Mouse (Mus musculus) ES-E14 (cell line): ENCODE results near the gene AI413582. TPM values are rescaled to one million over a fixed set of nuclear protein-coding genes. Genes with fewer than 3 reads are reported as not detected.
A peak's percentile ranks its signal among the peaks of the same experiment; 100 is the strongest.

Experiments used
- DNase-seq: peaks from one replicate; pipeline ENCODE4 v3.0.0-alpha.2; 2013; ENCODE audit warnings: low read depth, low spot score
- H3K27ac ChIP-seq: 2 replicates; pipeline ENCODE4 v1.5.1; 2012; ENCODE audit warnings: low read depth, mild to moderate bottlenecking, low read length, moderate library complexity, mixed read lengths; ENCODE audit not compliant: poor library complexity, insufficient read depth, severe bottlenecking
- H3K36me3 ChIP-seq: 2 replicates; pipeline ENCODE4 v1.6.1; 2012; ENCODE audit warnings: mild to moderate bottlenecking, low read length, moderate library complexity, mixed read lengths; ENCODE audit not compliant: control insufficient read depth, poor library complexity, insufficient read depth, severe bottlenecking
- H3K4me1 ChIP-seq, 2 experiments: fragments of 150-350 bp in 1 of 2; sonication (generic) in 1 of 2; 2 replicates each; pipeline ENCODE4 v1.6.1; 2012; ENCODE audit warnings: low read length in 2 of 2, mild to moderate bottlenecking in 1 of 2, mixed read lengths in 1 of 2; ENCODE audit not compliant: control insufficient read depth in 2 of 2, insufficient read depth in 2 of 2, poor library complexity in 1 of 2
- H3K4me3 ChIP-seq, 2 experiments: fragments of 150-350 bp in 1 of 2; sonication (generic) in 1 of 2; 2 replicates each; pipeline ENCODE4 v1.5.1; 2012; ENCODE audit warnings: low read length in 2 of 2, low read depth in 1 of 2, mild to moderate bottlenecking in 1 of 2, mixed read lengths in 1 of 2; ENCODE audit not compliant: insufficient read depth in 1 of 2, poor library complexity in 1 of 2, severe bottlenecking in 1 of 2
- H3K9ac ChIP-seq: 2 replicates; pipeline ENCODE4 v1.6.1; 2012; ENCODE audit warnings: low read depth, mild to moderate bottlenecking, low read length, mixed read lengths; ENCODE audit not compliant: poor library complexity, insufficient read depth, severe bottlenecking
- H3K9me3 ChIP-seq: fragments of 150-350 bp; sonication (generic); 2 replicates; pipeline ENCODE4 v1.6.1; 2012; ENCODE audit warnings: low read depth, mild to moderate bottlenecking, low read length; ENCODE audit not compliant: control insufficient read depth, insufficient read depth
- CHD2 ChIP-seq: IDR thresholded peaks from 2 replicates; pipeline ENCODE4 v1.6.1; 2014; ENCODE audit warnings: mild to moderate bottlenecking, low read depth, low read length, inconsistent platforms
- HCFC1 ChIP-seq: IDR thresholded peaks from 2 replicates; pipeline ENCODE4 v1.6.1; 2012; ENCODE audit warnings: low read length, inconsistent platforms, borderline replicate concordance; ENCODE audit not compliant: insufficient read depth
- MAFK ChIP-seq: IDR thresholded peaks from 2 replicates; pipeline ENCODE4 v1.6.1; 2014; ENCODE audit warnings: mild to moderate bottlenecking, low read depth, low read length, inconsistent platforms; ENCODE audit not compliant: insufficient read depth
- ZC3H11A ChIP-seq: IDR thresholded peaks from 2 replicates; pipeline ENCODE4 v1.6.1; 2012; ENCODE audit warnings: low read depth, mild to moderate bottlenecking, inconsistent platforms, low read length, borderline replicate concordance
- ZNF384 ChIP-seq: IDR thresholded peaks from 2 replicates; pipeline ENCODE4 v1.6.1; 2012; ENCODE audit warnings: low read depth, low read length, inconsistent platforms
- in situ Hi-C, 2 experiments: fragments of 600-800 bp; cut with MboI; formaldehyde crosslinking; loops; one replicate each; pipeline ENCODE4 v1.15.1; 2025; ENCODE audit warnings: low sequenced_read_pairs in 2 of 2, inconsistent platforms in 1 of 2; ENCODE audit not compliant: unreplicated experiment in 2 of 2
- total RNA-seq: library from RNA; depleted of rRNA; stranded (reverse); fragments of 300-350 nt; gene quantifications from 2 replicates; pipeline ENCODE4 v1.2.3, GENCODE M21; 2012

Gene AI413582
- total RNA-seq, 1 experiment, result 9.2 TPM

- Histone ChIP-seq H3K9ac (no peak overlapping the region), H3K4me3 (no peak overlapping the region), H3K9me3 (no peaks in the 10 kb centered on the region), H3K27ac (no peak overlapping the region), H3K36me3 (no peaks in the 10 kb centered on the region), H3K4me1 (peaks cover 0 to 14% of the 10 kb centered on the region in 2 experiments; a peak in 1 of 4 replicates)
- in situ Hi-C loops, result no loop called here
- TF ChIP-seq ZC3H11A, result no peak
- TF ChIP-seq HCFC1, result no peak
- no peak for TF ChIP-seq ZNF384
- no peak for TF ChIP-seq MAFK
- TF ChIP-seq CHD2, result no peak
- DNase-seq, result no peak
These were observed 23.6 kb downstream of the AI413582 start for GRCm38 (mm10) chr17:27541984-27542383.

DNA sequence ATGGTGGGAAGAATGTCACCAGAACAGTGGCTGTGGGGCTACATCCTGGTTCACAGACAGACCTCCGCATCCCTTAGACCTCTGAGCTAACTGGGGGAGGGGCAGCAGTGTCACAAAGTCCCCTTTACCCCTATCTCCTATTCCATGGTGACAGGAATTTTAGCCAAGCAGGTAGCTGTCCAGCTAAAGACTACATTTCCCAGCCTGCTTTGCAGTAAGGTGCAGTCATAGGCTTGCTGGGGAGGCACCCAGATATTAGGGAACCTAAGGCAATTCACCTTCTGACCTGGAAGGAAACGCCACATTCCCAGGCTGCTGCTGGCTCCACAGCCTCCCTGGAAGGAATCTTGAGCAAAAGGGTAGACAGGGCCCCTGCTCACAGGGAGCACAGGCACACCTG lies 24.3 kb downstream of the AI413582 start:
- TF ChIP-seq ZNF384, result no peak
- no peak for TF ChIP-seq CHD2
- peak; percentile 88 for TF ChIP-seq HCFC1
- Histone ChIP-seq H3K9me3 (no peaks in the 10 kb centered on the region), H3K36me3 (no peaks in the 10 kb centered on the region), H3K4me3 (no peak overlapping the region), H3K4me1 (peaks cover 0 to 12% of the 10 kb centered on the region in 2 experiments; a peak in 1 of 4 replicates), H3K9ac (no peak overlapping the region), H3K27ac (no peak overlapping the region)
- in situ Hi-C loops, result no loop called here
- no peak for DNase-seq

GRCm38 (mm10) chr17:27534718-27535117 lies 30.8 kb downstream of the AI413582 start:
- peak; percentile 87 for DNase-seq
- no peaks in the 10 kb centered on the region for H3K36me3 ChIP-seq
- H3K9ac ChIP-seq, result no peak overlapping the region
- in situ Hi-C loops, result no loop called here
- peak overlapping the region; percentile 21 to 22; a peak in 2 of 4 replicates for H3K4me3 ChIP-seq
- H3K27ac ChIP-seq, result no peak overlapping the region
- peak; percentile 93; the same call in 1 of the 2 replicates for TF ChIP-seq ZC3H11A
- no peak for TF ChIP-seq CHD2
- peaks cover 9% of the 10 kb centered on the region; the same call in 1 of the 2 replicates for H3K9me3 ChIP-seq
- H3K4me1 ChIP-seq, result no peaks in the 10 kb centered on the region

DNA sequence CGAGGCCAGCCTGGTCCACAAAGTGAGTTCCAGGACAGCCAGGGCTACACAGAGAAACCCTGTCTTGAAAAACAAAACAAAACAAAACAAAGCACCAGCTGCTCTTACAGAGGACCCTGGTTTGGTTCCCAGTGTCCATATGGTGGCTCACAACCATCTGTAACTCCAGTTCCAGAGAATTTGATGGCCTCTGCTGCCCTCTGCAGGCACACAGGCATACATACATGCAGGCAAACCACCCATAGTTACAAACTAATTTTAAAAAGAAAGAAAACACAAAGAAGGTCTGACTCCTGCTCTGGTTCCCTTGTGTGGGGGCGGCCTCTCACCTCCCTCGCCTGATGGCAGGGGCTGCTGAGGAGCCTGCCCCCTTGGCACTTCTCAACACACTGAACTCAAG lies 32.2 kb downstream of the AI413582 start:
- DNase-seq, result no peak
- in situ Hi-C loops, result no loop called here
- Histone ChIP-seq H3K4me1 (0 out of 4 replicates have a peak, but pooled peaks cover 0 to 2% of the 10 kb centered on the region in 2 experiments), H3K36me3 (no peaks in the 10 kb centered on the region), H3K4me3 (no peak overlapping the region), H3K9ac (no peak overlapping the region), H3K27ac (no peak overlapping the region), H3K9me3 (peaks cover 9% of the 10 kb centered on the region; the same call in 1 of the 2 replicates)
- TF ChIP-seq ZC3H11A (no peak), CHD2 (no peak), ZNF384 (no peak), HCFC1 (no peak), MAFK (no peak)

GRCm38 (mm10) chr17:27532095-27532494 lies 33.5 kb downstream of the AI413582 start:
- Histone ChIP-seq H3K9ac (no peak overlapping the region), H3K27ac (no peak overlapping the region; the same call in 1 of the 2 replicates), H3K4me1 (0 out of 4 replicates have a peak, but pooled peaks cover 0 to 2% of the 10 kb centered on the region in 2 experiments), H3K4me3 (no peak overlapping the region), H3K9me3 (peaks cover 9% of the 10 kb centered on the region; the same call in 1 of the 2 replicates), H3K36me3 (no peaks in the 10 kb centered on the region)
- no peak for DNase-seq
- in situ Hi-C loops, result no loop called here
- TF ChIP-seq HCFC1 (no peak), ZNF384 (peak; percentile 52), MAFK (peak; percentile 90), ZC3H11A (no peak)
